Mouse (Mus musculus): ENCODE results near the gene Gm47959. TPM values are rescaled to one million over a fixed set of nuclear protein-coding genes. Genes with fewer than 3 reads are reported as not detected.

Gene Gm47959
- polyA plus RNA-seq, 1 experiment from 2014 or later: not detected

GRCm38 (mm10) chr1:83039080-83039479 lies 38.7 kb downstream of the Gm47959 start:
- ATAC-seq (replicated peaks; ENCODE audit: low FRiP score): no peak
- Histone ChIP-seq H3K9me3 (ENCODE audit: control insufficient read depth, low read length) (no peaks in the 10 kb centered on the region), H3K4me2 (no peak overlapping the region), H3K27ac (ENCODE audit: low read depth, low read length) (no peak overlapping the region), H3K36me3 (ENCODE audit: control insufficient read depth, insufficient read depth, low read length) (no peaks in the 10 kb centered on the region), H3K27me3 (replicated peaks; ENCODE audit: control insufficient read depth, insufficient read depth, low read length) (no peaks in the 10 kb centered on the region), H3K9ac (ENCODE audit: low read depth, low read length) (no peak overlapping the region), H3K4me1 (replicated peaks; ENCODE audit: control insufficient read depth, insufficient read depth, low read length) (no peaks in the 10 kb centered on the region), H3K4me3 (ENCODE audit: low read depth, low read length) (no peak overlapping the region)
- WGBS: 65% methylated on average over 4 of the region's 4 CpGs
- no peak for DNase-seq (ENCODE audit: low spot score)

GRCm38 (mm10) chr1:83042380-83042779 lies 42.0 kb downstream of the Gm47959 start, which contains the start of gene Krtap28-10:
Krtap28-10 (minus strand) TSS chr1:83042480.
- Histone ChIP-seq H3K27ac (ENCODE audit: low read depth, low read length) (no peak within 1 kb of the TSS), H3K4me1 (replicated peaks; ENCODE audit: control insufficient read depth, insufficient read depth, low read length) (no peaks in the 10 kb centered on the region), H3K9me3 (ENCODE audit: control insufficient read depth, low read length) (no peaks in the 10 kb centered on the region), H3K4me2 (no peak within 1 kb of the TSS), H3K27me3 (replicated peaks; ENCODE audit: control insufficient read depth, insufficient read depth, low read length) (no peaks in the 10 kb centered on the region), H3K4me3 (ENCODE audit: low read depth, low read length) (no peak within 1 kb of the TSS), H3K9ac (ENCODE audit: low read depth, low read length) (no peak within 1 kb of the TSS), H3K36me3 (ENCODE audit: control insufficient read depth, insufficient read depth, low read length) (no peaks in the 10 kb centered on the region)
- ATAC-seq (replicated peaks; ENCODE audit: low FRiP score) (no peak), DNase-seq (ENCODE audit: low spot score) (no peak)
- whole genome bisulfite sequencing: 86% methylated on average over 2 of the region's 2 CpGs

- DNase-seq (ENCODE audit: low spot score) (no peak), ATAC-seq (replicated peaks; ENCODE audit: low FRiP score) (no peak)
- Histone ChIP-seq H3K9ac (ENCODE audit: low read depth, low read length) (no peak within 1 kb of the TSS), H3K4me3 (ENCODE audit: low read depth, low read length) (no peak within 1 kb of the TSS), H3K4me1 (replicated peaks; ENCODE audit: control insufficient read depth, insufficient read depth, low read length) (no peaks in the 10 kb centered on the region), H3K27me3 (replicated peaks; ENCODE audit: control insufficient read depth, insufficient read depth, low read length) (no peaks in the 10 kb centered on the region), H3K27ac (ENCODE audit: low read depth, low read length) (no peak within 1 kb of the TSS), H3K9me3 (ENCODE audit: control insufficient read depth, low read length) (no peaks in the 10 kb centered on the region), H3K36me3 (ENCODE audit: control insufficient read depth, insufficient read depth, low read length) (no peaks in the 10 kb centered on the region), H3K4me2 (no peak within 1 kb of the TSS)
- 58% methylated on average over 5 of the region's 5 CpGs for WGBS
Measured at GRCm38 (mm10) chr1:83044882-83045427, 44.6 kb downstream of the Gm47959 start, which contains the start of gene Gm47969. Gm47969 (plus strand) TSS chr1:83044932.

Other genes starting within 250 kb of the Gm47959 start
- 0.12 TPM in 1 of 2 replicates, not detected in the other for gene Tm4sf20, start 232.1 kb upstream of the Gm47959 start, polyA plus RNA-seq (2014; fragmentation: Nextera tagmentation; extraction: Ambion mirVana)
- not detected in 2 replicates for gene Gm47791, start 229.3 kb upstream of the Gm47959 start, polyA plus RNA-seq (2014; fragmentation: Nextera tagmentation; extraction: Ambion mirVana)
- gene Agfg1, start 161.1 kb upstream of the Gm47959 start, polyA plus RNA-seq (2014; fragmentation: Nextera tagmentation; extraction: Ambion mirVana): 47.6 and 58.7 TPM in 2 replicates
- gene A030005L19Rik, start 87.2 kb upstream of the Gm47959 start, polyA plus RNA-seq (2014; fragmentation: Nextera tagmentation; extraction: Ambion mirVana): not detected in 2 replicates
- not detected in 2 replicates for gene A030014E15Rik, start 75.6 kb upstream of the Gm47959 start, polyA plus RNA-seq (2014; fragmentation: Nextera tagmentation; extraction: Ambion mirVana)
- gene Gm6217, start 69.1 kb upstream of the Gm47959 start, polyA plus RNA-seq (2014; fragmentation: Nextera tagmentation; extraction: Ambion mirVana): not detected in 2 replicates
- gene A030003K21Rik, start 57.2 kb upstream of the Gm47959 start, polyA plus RNA-seq (2014; fragmentation: Nextera tagmentation; extraction: Ambion mirVana): not detected in 2 replicates
- not detected in 2 replicates for gene Gm7544, start 44.5 kb upstream of the Gm47959 start, polyA plus RNA-seq (2014; fragmentation: Nextera tagmentation; extraction: Ambion mirVana)
- gene Gm47955, start 40.3 kb upstream of the Gm47959 start, polyA plus RNA-seq (2014; fragmentation: Nextera tagmentation; extraction: Ambion mirVana): not detected in 2 replicates
- 0.18 and 0.21 TPM in 2 replicates for gene Slc19a3, start 37.9 kb downstream of the Gm47959 start, polyA plus RNA-seq (2014; fragmentation: Nextera tagmentation; extraction: Ambion mirVana)
- not detected in 2 replicates for gene Krtap28-10, start 41.9 kb downstream of the Gm47959 start, polyA plus RNA-seq (2014; fragmentation: Nextera tagmentation; extraction: Ambion mirVana)
- gene Gm47969, start 44.4 kb downstream of the Gm47959 start, polyA plus RNA-seq (2014; fragmentation: Nextera tagmentation; extraction: Ambion mirVana): not detected in 2 replicates
- not detected in 2 replicates for gene A030005K14Rik, start 58.8 kb downstream of the Gm47959 start, polyA plus RNA-seq (2014; fragmentation: Nextera tagmentation; extraction: Ambion mirVana)
- gene Krtap28-13, start 60.4 kb downstream of the Gm47959 start, polyA plus RNA-seq (2014; fragmentation: Nextera tagmentation; extraction: Ambion mirVana): not detected in 2 replicates
- gene Ccl20, start 116.2 kb downstream of the Gm47959 start, polyA plus RNA-seq (2014; fragmentation: Nextera tagmentation; extraction: Ambion mirVana): 0.23 TPM in 1 of 2 replicates, not detected in the other
- not detected in 2 replicates for gene Daw1, start 159.2 kb downstream of the Gm47959 start, polyA plus RNA-seq (2014; fragmentation: Nextera tagmentation; extraction: Ambion mirVana)

All from liver, embryonic 11.5 days (tissue).